Mouse (Mus musculus): ENCODE data around the gene Abl1. TPM values are rescaled to one million over a fixed set of nuclear protein-coding genes. Genes with fewer than 3 reads are reported as not detected.

Gene Abl1
- total RNA-seq, 2 experiments from 2014 or later = 13.4 to 14.0 TPM

GRCm38 (mm10) chr2:31681731-31682235 lies 6.4 kb upstream of the Abl1 start:
- ATAC-seq (replicated peaks; ENCODE audit: low FRiP score, poor library complexity, severe bottlenecking) = no peak

- ATAC-seq (replicated peaks; ENCODE audit: low FRiP score, poor library complexity, severe bottlenecking) = no peak
Measured at GRCm38 (mm10) chr2:31683666-31684065, 4.5 kb upstream of the Abl1 start.

- ATAC-seq (replicated peaks; ENCODE audit: low FRiP score, poor library complexity, severe bottlenecking) = 0 out of 2 replicates have a peak, but pooled peaks have one; percentile 17
Measured at GRCm38 (mm10) chr2:31689045-31689444, 869 bp downstream of the Abl1 start.

- no peak for ATAC-seq (replicated peaks; ENCODE audit: low FRiP score, poor library complexity, severe bottlenecking)
Measured at GRCm38 (mm10) chr2:31690063-31690462, 1.9 kb downstream of the Abl1 start.

- ATAC-seq (replicated peaks; ENCODE audit: low FRiP score, poor library complexity, severe bottlenecking) = no peak
Measured at GRCm38 (mm10) chr2:31698209-31698608, 10.0 kb downstream of the Abl1 start.

- no peak for ATAC-seq (replicated peaks; ENCODE audit: low FRiP score, poor library complexity, severe bottlenecking)
Measured at GRCm38 (mm10) chr2:31700545-31701446, 12.6 kb downstream of the Abl1 start.

- no peak for ATAC-seq (replicated peaks; ENCODE audit: low FRiP score, poor library complexity, severe bottlenecking)
Measured at GRCm38 (mm10) chr2:31703226-31703625, 15.1 kb downstream of the Abl1 start.

- no peak for ATAC-seq (replicated peaks; ENCODE audit: low FRiP score, poor library complexity, severe bottlenecking)
Measured at GRCm38 (mm10) chr2:31705914-31706313, 17.7 kb downstream of the Abl1 start.

GRCm38 (mm10) chr2:31706531-31706930 lies 18.4 kb downstream of the Abl1 start:
- no peak for ATAC-seq (replicated peaks; ENCODE audit: low FRiP score, poor library complexity, severe bottlenecking)

- ATAC-seq (replicated peaks; ENCODE audit: low FRiP score, poor library complexity, severe bottlenecking) = no peak
Measured at GRCm38 (mm10) chr2:31712716-31713115, 24.5 kb downstream of the Abl1 start.

- no peak for ATAC-seq (replicated peaks; ENCODE audit: low FRiP score, poor library complexity, severe bottlenecking)
Measured at GRCm38 (mm10) chr2:31713813-31714212, 25.6 kb downstream of the Abl1 start.

- ATAC-seq (replicated peaks; ENCODE audit: low FRiP score, poor library complexity, severe bottlenecking) = no peak
Measured at GRCm38 (mm10) chr2:31714780-31715179, 26.6 kb downstream of the Abl1 start.

- no peak for ATAC-seq (replicated peaks; ENCODE audit: low FRiP score, poor library complexity, severe bottlenecking)
Measured at GRCm38 (mm10) chr2:31715985-31716384, 27.8 kb downstream of the Abl1 start.

GRCm38 (mm10) chr2:31719202-31719880 lies 31.2 kb downstream of the Abl1 start:
- ATAC-seq (replicated peaks; ENCODE audit: low FRiP score, poor library complexity, severe bottlenecking) = no peak

GRCm38 (mm10) chr2:31719944-31720343 lies 31.8 kb downstream of the Abl1 start:
- ATAC-seq (replicated peaks; ENCODE audit: low FRiP score, poor library complexity, severe bottlenecking) = no peak

GRCm38 (mm10) chr2:31720783-31721182 lies 32.6 kb downstream of the Abl1 start:
- ATAC-seq (replicated peaks; ENCODE audit: low FRiP score, poor library complexity, severe bottlenecking) = no peak

GRCm38 (mm10) chr2:31724730-31725490 lies 36.7 kb downstream of the Abl1 start:
- ATAC-seq (replicated peaks; ENCODE audit: low FRiP score, poor library complexity, severe bottlenecking) = no peak

- no peak for ATAC-seq (replicated peaks; ENCODE audit: low FRiP score, poor library complexity, severe bottlenecking)
Measured at GRCm38 (mm10) chr2:31727576-31728277, 39.6 kb downstream of the Abl1 start.

GRCm38 (mm10) chr2:31730640-31731039 lies 42.5 kb downstream of the Abl1 start:
- ATAC-seq (replicated peaks; ENCODE audit: low FRiP score, poor library complexity, severe bottlenecking) = no peak

GRCm38 (mm10) chr2:31732497-31732896 lies 44.3 kb downstream of the Abl1 start:
- ATAC-seq (replicated peaks; ENCODE audit: low FRiP score, poor library complexity, severe bottlenecking) = no peak

Data from erythroblast, adult 5-6 weeks (primary cell).